Mouse (Mus musculus): Measurements from ENCODE around the gene Gm38431.

GRCm38 (mm10) chr9:21100447-21101161, 8.8 kb upstream of the Gm38431 start:
- TF ChIP-seq CTCF (IDR thresholded peaks at IDR 0.05; ENCODE audit: borderline replicate concordance, extremely low read depth, insufficient read depth, insufficient read length) (no peak), POLR2A (IDR thresholded peaks at IDR 0.05; ENCODE audit: borderline replicate concordance, extremely low read depth, insufficient read depth, insufficient read length, poor library complexity, severe bottlenecking) (no peak)

All from brain, embryonic 14.5 days (tissue).